In the genomic region with DNA sequence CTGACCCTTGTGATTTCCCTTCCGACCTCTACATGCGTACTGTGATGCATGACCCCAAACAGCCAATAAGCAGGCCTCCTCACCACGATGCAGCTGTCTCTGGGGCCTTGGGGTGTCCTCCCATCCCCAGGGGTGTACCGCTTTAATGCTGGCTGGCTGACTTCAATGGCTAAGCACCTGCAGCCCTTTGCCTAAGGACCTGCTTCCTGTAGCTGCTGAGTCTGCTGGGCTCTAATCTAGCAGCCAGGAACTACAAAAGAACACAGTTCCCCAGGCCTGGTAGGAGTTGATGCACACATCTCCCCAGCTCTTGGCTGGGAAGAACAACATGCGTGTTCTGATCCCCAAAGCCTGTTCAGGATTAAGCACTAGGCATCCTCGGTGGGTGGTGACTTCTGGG, we compare ENCODE assay signal across 29 mouse cellular contexts. TPM values are rescaled to one million over a fixed set of nuclear protein-coding genes. Genes with fewer than 3 reads are reported as not detected.
DNase-seq lines count a peak whose midpoint lies in the region; ATAC-seq and TF ChIP-seq lines count a peak whose summit lies in the region.
"Had no signal": no experiment of that assay in that cellular context is flagged by ENCODE, and none has a peak within 500 bp of the region (broad histone marks: within the 10 kb centered on the region; RNA-seq: fewer than 3 reads in every experiment).

No protein-coding gene starts in this region.

- H3K4me2 ChIP-seq in kidney, embryonic 15.5 days: no peak overlapping the region
- H3K4me2 ChIP-seq in midbrain, embryonic 13.5 days (replicated peaks): no peak overlapping the region
- H3K4me2 ChIP-seq in midbrain, embryonic 16.5 days (ENCODE audit: low read length): no peak overlapping the region
- no peak overlapping the region for H3K4me2 ChIP-seq in limb, embryonic 11.5 days (ENCODE audit: low read depth, severe bottlenecking)
- H3K4me2 ChIP-seq: liver, embryonic 11.5 days had no signal

- no peaks in the 10 kb centered on the region for H3K9me3 ChIP-seq in kidney, embryonic 15.5 days (replicated peaks)
- H3K9me3 ChIP-seq in midbrain, embryonic 13.5 days: no peaks in the 10 kb centered on the region
- no peaks in the 10 kb centered on the region for H3K9me3 ChIP-seq in midbrain, embryonic 16.5 days (replicated peaks; ENCODE audit: control insufficient read depth, low read length, poor library complexity, severe bottlenecking)
- no peaks in the 10 kb centered on the region for H3K9me3 ChIP-seq in limb, embryonic 11.5 days (ENCODE audit: control insufficient read depth, low read length)
- H3K9me3 ChIP-seq: forebrain, embryonic 10.5 days; heart, embryonic 10.5 days had no signal

- no peak for DNase-seq in gastrocnemius, adult 2 months
- DNase-seq in gastrocnemius, postnatal 4 days (ENCODE audit: low spot score in 2 of 2): no peak
- DNase-seq in kidney, adult 8-10 months: no peak
- no peak for DNase-seq in limb, embryonic 11.5 days (ENCODE audit: low spot score)
- DNase-seq: adrenal gland, postnatal 25 days; left cerebral cortex, postnatal 4 days; lung, adult 2 months; thymus, postnatal 36 days had no signal

- intact Hi-C loops in gastrocnemius, adult 2 months (cut with DNase I): no loop called here

- H3K36me3 ChIP-seq in kidney, embryonic 15.5 days: peaks cover 18% of the 10 kb centered on the region; the same call in 1 of the 2 replicates
- H3K36me3 ChIP-seq in midbrain, embryonic 13.5 days: peaks cover 90% of the 10 kb centered on the region
- H3K36me3 ChIP-seq in midbrain, embryonic 16.5 days (ENCODE audit: control insufficient read depth, insufficient read depth, low read length): peaks cover 9% of the 10 kb centered on the region
- peaks cover 2% of the 10 kb centered on the region; the same call in 1 of the 2 replicates for H3K36me3 ChIP-seq in limb, embryonic 11.5 days (ENCODE audit: control insufficient read depth, insufficient read depth, low read length)

- H3K4me3 ChIP-seq in gastrocnemius, adult 2 months: peak overlapping the region; percentile 39; the same call in 1 of the 2 replicates
- H3K4me3 ChIP-seq in kidney, embryonic 15.5 days (replicated peaks): no peak overlapping the region
- H3K4me3 ChIP-seq in midbrain, embryonic 13.5 days (replicated peaks): no peak overlapping the region
- H3K4me3 ChIP-seq in midbrain, embryonic 16.5 days (ENCODE audit: low read depth, low read length): no peak overlapping the region
- H3K4me3 ChIP-seq in limb, embryonic 11.5 days (ENCODE audit: low read depth, low read length): no peak overlapping the region
- H3K4me3 ChIP-seq: forebrain, embryonic 10.5 days; heart, embryonic 10.5 days; megakaryocyte, embryonic 14.5 days had no signal

- H3K9ac ChIP-seq in kidney, embryonic 15.5 days: no peak overlapping the region
- H3K9ac ChIP-seq in midbrain, embryonic 13.5 days (replicated peaks): no peak overlapping the region
- H3K9ac ChIP-seq in midbrain, embryonic 16.5 days (ENCODE audit: low read depth, low read length): no peak overlapping the region
- H3K9ac ChIP-seq in limb, embryonic 11.5 days (ENCODE audit: low read length): no peak overlapping the region

- 53% methylated on average over 6 of the region's 6 CpGs for WGBS in kidney, embryonic 15.5 days
- 58% methylated on average over 6 of the region's 6 CpGs for WGBS in midbrain, embryonic 13.5 days
- WGBS in midbrain, embryonic 16.5 days: 63% methylated on average over 6 of the region's 6 CpGs
- WGBS in limb, embryonic 11.5 days: 65% methylated on average over 6 of the region's 6 CpGs

- no peak for TF ChIP-seq CTCF in gastrocnemius, adult 2 months (IDR thresholded peaks at IDR 0.05)

- 0 out of 2 replicates have a peak, but pooled peaks have one; percentile 22 for ATAC-seq in kidney, embryonic 15.5 days (replicated peaks; ENCODE audit: low FRiP score)
- ATAC-seq in midbrain, embryonic 13.5 days: no peak
- no peak for ATAC-seq in midbrain, embryonic 16.5 days
- ATAC-seq in limb, embryonic 11.5 days (ENCODE audit: insufficient number of reproducible peaks, low FRiP score, low TSS enrichment, low read depth): no peak
- no peak for ATAC-seq in cerebellum, adult (ENCODE audit: insufficient number of reproducible peaks, low FRiP score, low TSS enrichment)
- ATAC-seq: CD4-positive, CD25-positive, alpha-beta regulatory T cell, adult 4 months; forebrain, embryonic 16.5 days; inflammation-experienced regulatory T-cells, adult 6 months had no signal

- peaks cover 14% of the 10 kb centered on the region for H3K4me1 ChIP-seq in kidney, embryonic 15.5 days
- H3K4me1 ChIP-seq in midbrain, embryonic 13.5 days (replicated peaks): peaks cover 21% of the 10 kb centered on the region
- no peaks in the 10 kb centered on the region for H3K4me1 ChIP-seq in midbrain, embryonic 16.5 days (ENCODE audit: control insufficient read depth, insufficient read depth, low read length)
- H3K4me1 ChIP-seq in limb, embryonic 11.5 days (ENCODE audit: control insufficient read depth, insufficient read depth, low read length): peaks cover 2% of the 10 kb centered on the region
- H3K4me1 ChIP-seq: megakaryocyte, embryonic 14.5 days had no signal

- peak overlapping the region; percentile 88 for H3K27ac ChIP-seq in gastrocnemius, adult 2 months
- no peak overlapping the region for H3K27ac ChIP-seq in kidney, embryonic 15.5 days
- peak overlapping the region; percentile 14; the same call in 1 of the 2 replicates for H3K27ac ChIP-seq in midbrain, embryonic 13.5 days
- no peak overlapping the region for H3K27ac ChIP-seq in midbrain, embryonic 16.5 days (ENCODE audit: low read length)
- H3K27ac ChIP-seq in limb, embryonic 11.5 days (replicated peaks; ENCODE audit: low read depth, low read length): peak overlapping the region; percentile 8; the same call in 1 of the 2 replicates
- H3K27ac ChIP-seq: forebrain, embryonic 10.5 days had no signal

- peaks cover 10% of the 10 kb centered on the region; the same call in 1 of the 2 replicates for H3K27me3 ChIP-seq in kidney, embryonic 15.5 days
- H3K27me3 ChIP-seq in midbrain, embryonic 13.5 days: no peaks in the 10 kb centered on the region
- no peaks in the 10 kb centered on the region for H3K27me3 ChIP-seq in midbrain, embryonic 16.5 days (ENCODE audit: control insufficient read depth, insufficient read depth, low read depth, low read length)
- no peaks in the 10 kb centered on the region for H3K27me3 ChIP-seq in limb, embryonic 11.5 days (ENCODE audit: control insufficient read depth, insufficient read depth, low read length)

RNA-seq across cellular contexts. Expression of a gene that starts 12.8 kb away (rescaled TPM):
- 10 to 100 TPM; 19.4 to 34.7 TPM for total RNA-seq in gastrocnemius, adult 2 months (2021)
- 10 to 100 TPM; 55.8 to 95.9 TPM for total RNA-seq in gastrocnemius, postnatal 4 days (2021)
- 7.8 and 11.0 TPM in 2 replicates for polyA plus RNA-seq in kidney, embryonic 15.5 days (2015; fragmentation: Nextera tagmentation; extraction: Ambion mirVana)
- 45.3 and 46.4 TPM in 2 replicates for polyA plus RNA-seq in midbrain, embryonic 13.5 days (2015; fragmentation: Nextera tagmentation; extraction: Ambion mirVana)
- polyA plus RNA-seq in midbrain, embryonic 16.5 days (2015; fragmentation: Nextera tagmentation; extraction: Ambion mirVana): 57.4 and 64.6 TPM in 2 replicates
- 11.3 and 12.7 TPM in 2 replicates for polyA plus RNA-seq in limb, embryonic 11.5 days (2014; fragmentation: Nextera tagmentation; extraction: Ambion mirVana)

RNA-seq across cellular contexts. Expression of a gene that starts 25.8 kb away (rescaled TPM):
- 10 to 100 TPM; 17.6 to 18.9 TPM for total RNA-seq in gastrocnemius, adult 2 months (2021)
- 10 to 100 TPM; 12.8 to 13.2 TPM for total RNA-seq in gastrocnemius, postnatal 4 days (2021)
- 0.82 and 1.1 TPM in 2 replicates for polyA plus RNA-seq in kidney, embryonic 15.5 days (2015; fragmentation: Nextera tagmentation; extraction: Ambion mirVana)
- 0.32 and 0.40 TPM in 2 replicates for polyA plus RNA-seq in midbrain, embryonic 13.5 days (2015; fragmentation: Nextera tagmentation; extraction: Ambion mirVana)
- 0.23 and 0.46 TPM in 2 replicates for polyA plus RNA-seq in midbrain, embryonic 16.5 days (2015; fragmentation: Nextera tagmentation; extraction: Ambion mirVana)
- polyA plus RNA-seq in limb, embryonic 11.5 days (2014; fragmentation: Nextera tagmentation; extraction: Ambion mirVana): 0.35 and 0.47 TPM in 2 replicates
- total RNA-seq: ES-E14; left cerebral cortex, postnatal 4 days had no signal
- polyA plus RNA-seq: CD4-positive, CD25-positive, alpha-beta regulatory T cell, adult 4 months had no signal

RNA-seq across cellular contexts. Expression of a gene that starts 28.7 kb away (rescaled TPM):
- 100 to 1,000 TPM; 123 to 129 TPM for total RNA-seq in gastrocnemius, adult 2 months (2021)
- total RNA-seq in gastrocnemius, postnatal 4 days (2021): 100 to 1,000 TPM; 140 to 145 TPM
- polyA plus RNA-seq in kidney, embryonic 15.5 days (2015; fragmentation: Nextera tagmentation; extraction: Ambion mirVana): 32.8 and 33.8 TPM in 2 replicates
- polyA plus RNA-seq in midbrain, embryonic 13.5 days (2015; fragmentation: Nextera tagmentation; extraction: Ambion mirVana): 11.3 and 11.8 TPM in 2 replicates
- 25.6 and 29.7 TPM in 2 replicates for polyA plus RNA-seq in midbrain, embryonic 16.5 days (2015; fragmentation: Nextera tagmentation; extraction: Ambion mirVana)
- polyA plus RNA-seq in limb, embryonic 11.5 days (2014; fragmentation: Nextera tagmentation; extraction: Ambion mirVana): 9.8 and 11.3 TPM in 2 replicates

RNA-seq across cellular contexts. Expression of a gene that starts 31.4 kb away (rescaled TPM):
- total RNA-seq in gastrocnemius, adult 2 months (2021): not detected
- total RNA-seq in gastrocnemius, postnatal 4 days (2021): not detected
- polyA plus RNA-seq in kidney, embryonic 15.5 days (2015; fragmentation: Nextera tagmentation; extraction: Ambion mirVana): not detected in 2 replicates
- not detected in 2 replicates for polyA plus RNA-seq in midbrain, embryonic 13.5 days (2015; fragmentation: Nextera tagmentation; extraction: Ambion mirVana)
- not detected in 2 replicates for polyA plus RNA-seq in midbrain, embryonic 16.5 days (2015; fragmentation: Nextera tagmentation; extraction: Ambion mirVana)
- polyA plus RNA-seq in limb, embryonic 11.5 days (2014; fragmentation: Nextera tagmentation; extraction: Ambion mirVana): not detected in 2 replicates
- total RNA-seq: adrenal gland, postnatal 25 days; ES-E14; gastrocnemius, postnatal 14 days; left cerebral cortex, adult 18-20 months; left cerebral cortex, postnatal 4 days had no signal
- polyA plus RNA-seq: brain, embryonic 14.5 days; CD4-positive, CD25-positive, alpha-beta regulatory T cell, adult 4 months; embryonic facial prominence, embryonic 11.5 days; forebrain, embryonic 10.5 days; forebrain, embryonic 16.5 days; heart, embryonic 10.5 days; heart, postnatal 0 days; hindbrain, embryonic 11.5 days; inflammation-experienced regulatory T-cells, adult 6 months; kidney, adult 2 months; liver, embryonic 11.5 days; lung, adult 2 months; neural tube, embryonic 11.5 days; small intestine, adult 2 months had no signal

RNA-seq across cellular contexts. Expression of a gene that starts 48.7 kb away (rescaled TPM):
- not detected for total RNA-seq in gastrocnemius, adult 2 months (2021)
- under 1 TPM in 1 of 2 experiments, not detected in 1; 0.16 TPM for total RNA-seq in gastrocnemius, postnatal 4 days (2021)
- 0.83 and 1.4 TPM in 2 replicates for polyA plus RNA-seq in kidney, embryonic 15.5 days (2015; fragmentation: Nextera tagmentation; extraction: Ambion mirVana)
- 0.07 and 0.24 TPM in 2 replicates for polyA plus RNA-seq in midbrain, embryonic 13.5 days (2015; fragmentation: Nextera tagmentation; extraction: Ambion mirVana)
- polyA plus RNA-seq in midbrain, embryonic 16.5 days (2015; fragmentation: Nextera tagmentation; extraction: Ambion mirVana): 0.10 TPM in 1 of 2 replicates, not detected in the other
- 0.41 and 0.43 TPM in 2 replicates for polyA plus RNA-seq in limb, embryonic 11.5 days (2014; fragmentation: Nextera tagmentation; extraction: Ambion mirVana)
- total RNA-seq: adrenal gland, postnatal 25 days; ES-E14; gastrocnemius, postnatal 14 days; left cerebral cortex, adult 18-20 months; left cerebral cortex, postnatal 4 days had no signal
- polyA plus RNA-seq: CD4-positive, CD25-positive, alpha-beta regulatory T cell, adult 4 months; embryonic facial prominence, embryonic 11.5 days; forebrain, embryonic 10.5 days; forebrain, embryonic 16.5 days; inflammation-experienced regulatory T-cells, adult 6 months; liver, embryonic 11.5 days; neural tube, embryonic 11.5 days; small intestine, adult 2 months had no signal

Comparison
In these comparisons a context has a peak if more than half of its experiments do, and no peak if none do; other contexts are left out.
1. H3K27ac ChIP-seq: peak in gastrocnemius, adult 2 months (single experiment), midbrain, embryonic 13.5 days (single experiment) and limb, embryonic 11.5 days (single experiment); none in kidney, embryonic 15.5 days (single experiment) and midbrain, embryonic 16.5 days (single experiment).